Mouse (Mus musculus) hindbrain, embryonic 14.5 days (tissue): Measurements from ENCODE around the gene Mrpl49. TPM values are rescaled to one million over a fixed set of nuclear protein-coding genes. Genes with fewer than 3 reads are reported as not detected.

Source experiments
- ATAC-seq: fragments of 200-750 bp; cut with Nextera tagmentation; 2 replicates; pipeline ENCODE4 v1.8.0; 2017; ENCODE audit warnings: moderate number of reproducible peaks, mild to moderate bottlenecking, moderate TSS enrichment, moderate library complexity; ENCODE audit not compliant: low FRiP score
- DNase-seq: peaks from one replicate; pipeline ENCODE4 v3.0.0-alpha.2; 2015; ENCODE audit warnings: low spot score
- H3K27ac ChIP-seq: fragments of 300-500 bp; sonication (generic); 2 replicates; pipeline ENCODE4 v1.5.1; 2014; ENCODE audit warnings: mild to moderate bottlenecking, moderate library complexity
- H3K27me3 ChIP-seq: fragments of 300-500 bp; sonication (generic); 2 replicates; pipeline ENCODE4 v1.6.1; 2014; ENCODE audit warnings: mild to moderate bottlenecking, low read length, mixed read lengths; ENCODE audit not compliant: control insufficient read depth, insufficient read depth
- H3K36me3 ChIP-seq: fragments of 300-500 bp; sonication (generic); replicated peaks from 2 replicates; pipeline ENCODE4 v1.6.1; 2014; ENCODE audit not compliant: control insufficient read depth, insufficient read depth
- H3K4me1 ChIP-seq: fragments of 300-500 bp; sonication (generic); replicated peaks from 2 replicates; pipeline ENCODE4 v1.6.1; 2014; ENCODE audit warnings: antibody characterized with exemption, low read length, mixed read lengths; ENCODE audit not compliant: control insufficient read depth, insufficient read depth
- H3K4me2 ChIP-seq: fragments of 300-500 bp; sonication (generic); replicated peaks from 2 replicates; pipeline ENCODE4 v1.6.1; 2014; ENCODE audit warnings: mild to moderate bottlenecking, moderate library complexity
- H3K4me3 ChIP-seq: fragments of 300-500 bp; sonication (generic); replicated peaks from 2 replicates; pipeline ENCODE4 v1.5.1; 2014; ENCODE audit warnings: mild to moderate bottlenecking, low read length
- H3K9ac ChIP-seq: fragments of 300-500 bp; sonication (generic); 2 replicates; pipeline ENCODE4 v1.6.1; 2014
- H3K9me3 ChIP-seq: fragments of 300-500 bp; sonication (generic); 2 replicates; pipeline ENCODE4 v1.6.1; 2016; ENCODE audit warnings: low read length; ENCODE audit not compliant: control insufficient read depth
- WGBS: fragments of 180-500 bp; shearing (Covaris S2); extraction: QIAGEN DNeasy Blood & Tissue Kit; methylation state at CpG from one replicate; pipeline ENCODE4 v1.1.7; 2014; 5-methylcytosine and 5-hydroxymethylcytosine counted together
- polyA plus RNA-seq: library from polyadenylated mRNA; unstranded; fragments of >200 nt; fragmentation: Nextera tagmentation; extraction: Ambion mirVana; gene quantifications from 2 replicates; pipeline ENCODE4 v1.2.1, GENCODE M21; 2014

Mrpl49 gene
- polyA plus RNA-seq, 1 experiment from 2014 or later = 64.5 TPM

DNA sequence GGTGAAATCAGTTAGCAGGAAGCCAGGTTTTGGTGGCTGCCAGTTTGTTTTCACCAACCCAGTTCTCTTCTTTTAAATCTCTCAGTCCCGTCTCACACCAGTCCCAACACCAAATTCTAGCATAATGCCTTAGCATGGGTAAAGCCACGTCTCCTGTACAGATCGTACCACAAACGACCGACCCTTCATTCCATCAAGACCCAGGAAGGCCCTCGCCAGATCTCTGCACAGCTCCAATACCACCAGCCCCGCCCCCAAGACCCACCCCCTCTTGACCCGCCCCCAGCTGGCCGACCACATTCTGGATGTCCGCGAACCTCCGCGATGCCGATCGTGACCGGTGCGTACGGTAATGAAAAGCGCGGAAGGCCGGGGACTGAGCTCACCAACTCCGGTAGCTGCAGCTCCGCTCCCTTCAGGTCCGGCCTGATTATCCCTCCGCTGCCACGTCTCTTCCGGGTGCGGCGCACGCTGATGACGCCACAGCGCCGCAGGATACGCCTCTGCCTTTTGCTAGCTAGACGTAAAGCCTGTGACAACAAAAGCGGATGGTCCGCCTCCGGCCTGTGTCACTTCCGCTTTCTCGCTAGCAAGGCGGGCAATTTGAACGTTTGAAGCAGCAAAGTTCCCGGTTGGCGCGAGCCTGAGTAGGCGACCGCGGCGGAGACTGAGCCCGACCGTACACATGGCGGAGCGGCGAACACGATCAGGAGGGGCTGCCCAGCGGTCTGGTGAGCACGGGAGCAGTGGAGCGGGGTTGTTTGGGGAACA lies 27.1 kb upstream of the Mrpl49 start, which contains the start of the genes Zfpl1 and Cdca5:
Zfpl1 (minus strand) TSS at position 479 of the 771 bp plus-strand sequence.
Cdca5 (plus strand) TSS at position 506 of the 771 bp plus-strand sequence.
- no peaks in the 10 kb centered on the region for H3K27me3 ChIP-seq
- peak within 1 kb of the TSS; percentile 47 for H3K4me3 ChIP-seq
- ATAC-seq = peak; percentile 91
- peak within 1 kb of the TSS; percentile 92 for H3K4me2 ChIP-seq
- H3K9ac ChIP-seq = peak within 1 kb of the TSS; percentile 68
- no peaks in the 10 kb centered on the region for H3K9me3 ChIP-seq
- H3K4me1 ChIP-seq = peaks cover 14% of the 10 kb centered on the region
- under 1% methylated on average over 58 of the region's 58 CpGs for WGBS
- H3K27ac ChIP-seq = peak within 1 kb of the TSS; percentile 26; the same call in 1 of the 2 replicates
- H3K36me3 ChIP-seq = peaks cover 29% of the 10 kb centered on the region
- DNase-seq = peak; percentile 100

DNA sequence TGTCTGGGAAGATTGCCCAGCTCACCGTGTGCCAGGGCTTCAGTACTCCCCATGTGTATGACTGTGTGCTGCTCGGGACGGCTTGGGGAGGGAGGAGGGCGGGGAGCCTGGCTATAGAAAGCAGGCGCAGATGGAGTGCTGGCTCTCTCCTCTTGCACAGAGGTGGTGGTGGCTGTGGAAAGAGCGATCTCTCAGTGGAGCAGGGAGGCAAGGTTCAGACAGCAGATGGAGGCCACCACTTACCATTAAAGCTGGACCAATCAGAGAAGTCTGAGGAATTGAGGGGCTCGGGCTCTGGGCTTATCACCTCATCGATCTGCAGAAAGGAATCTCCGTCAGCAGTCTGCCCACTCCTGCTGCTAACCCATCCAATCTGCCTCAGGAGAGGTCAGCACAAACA lies 24.6 kb upstream of the Mrpl49 start, which contains the start of gene Gm28374:
Gm28374 (minus strand) TSS at position 101 of the 400 bp plus-strand sequence.
- H3K4me3 ChIP-seq = no peak within 1 kb of the TSS
- H3K36me3 ChIP-seq = peaks cover 37% of the 10 kb centered on the region
- H3K27ac ChIP-seq = no peak within 1 kb of the TSS
- H3K9me3 ChIP-seq = no peaks in the 10 kb centered on the region
- no peak for DNase-seq
- no peaks in the 10 kb centered on the region for H3K27me3 ChIP-seq
- 91% methylated on average over 9 of the region's 9 CpGs for WGBS
- ATAC-seq = no peak
- peaks cover 14% of the 10 kb centered on the region for H3K4me1 ChIP-seq
- no peak within 1 kb of the TSS for H3K9ac ChIP-seq
- no peak within 1 kb of the TSS for H3K4me2 ChIP-seq

DNA sequence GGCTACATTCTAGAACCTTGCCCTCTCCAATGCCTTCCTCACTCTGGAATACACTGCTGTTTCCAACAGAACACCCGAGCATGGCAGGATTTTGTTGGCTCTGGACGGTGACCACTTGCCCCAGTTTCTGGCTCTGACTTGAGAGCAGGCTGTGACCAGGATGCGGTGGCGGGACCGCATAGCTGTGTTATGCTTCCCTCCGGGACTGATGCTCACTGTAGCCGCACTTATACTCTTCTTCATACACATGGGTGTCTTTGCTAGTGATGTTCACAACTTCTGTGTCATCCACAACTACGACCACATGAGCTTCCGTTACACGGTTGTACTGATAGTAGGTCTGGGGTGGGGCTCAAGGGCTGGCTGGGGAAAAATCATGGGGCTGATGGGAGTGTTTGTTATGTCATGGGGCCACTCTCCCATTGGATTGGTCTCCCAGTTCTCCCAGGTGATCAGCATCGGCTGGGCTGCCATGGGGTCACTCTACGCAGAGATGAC lies 22.4 kb upstream of the Mrpl49 start, which contains the start of gene Tmem262:
Tmem262 (plus strand) TSS at position 51 of the 498 bp plus-strand sequence.
- Histone ChIP-seq H3K9me3 (no peaks in the 10 kb centered on the region), H3K4me3 (no peak within 1 kb of the TSS), H3K9ac (no peak within 1 kb of the TSS), H3K27ac (no peak within 1 kb of the TSS), H3K4me1 (peaks cover 19% of the 10 kb centered on the region), H3K27me3 (no peaks in the 10 kb centered on the region), H3K36me3 (peaks cover 42% of the 10 kb centered on the region), H3K4me2 (no peak within 1 kb of the TSS)
- no peak for DNase-seq
- 97% methylated on average over 12 of the region's 12 CpGs for WGBS
- no peak for ATAC-seq

DNA sequence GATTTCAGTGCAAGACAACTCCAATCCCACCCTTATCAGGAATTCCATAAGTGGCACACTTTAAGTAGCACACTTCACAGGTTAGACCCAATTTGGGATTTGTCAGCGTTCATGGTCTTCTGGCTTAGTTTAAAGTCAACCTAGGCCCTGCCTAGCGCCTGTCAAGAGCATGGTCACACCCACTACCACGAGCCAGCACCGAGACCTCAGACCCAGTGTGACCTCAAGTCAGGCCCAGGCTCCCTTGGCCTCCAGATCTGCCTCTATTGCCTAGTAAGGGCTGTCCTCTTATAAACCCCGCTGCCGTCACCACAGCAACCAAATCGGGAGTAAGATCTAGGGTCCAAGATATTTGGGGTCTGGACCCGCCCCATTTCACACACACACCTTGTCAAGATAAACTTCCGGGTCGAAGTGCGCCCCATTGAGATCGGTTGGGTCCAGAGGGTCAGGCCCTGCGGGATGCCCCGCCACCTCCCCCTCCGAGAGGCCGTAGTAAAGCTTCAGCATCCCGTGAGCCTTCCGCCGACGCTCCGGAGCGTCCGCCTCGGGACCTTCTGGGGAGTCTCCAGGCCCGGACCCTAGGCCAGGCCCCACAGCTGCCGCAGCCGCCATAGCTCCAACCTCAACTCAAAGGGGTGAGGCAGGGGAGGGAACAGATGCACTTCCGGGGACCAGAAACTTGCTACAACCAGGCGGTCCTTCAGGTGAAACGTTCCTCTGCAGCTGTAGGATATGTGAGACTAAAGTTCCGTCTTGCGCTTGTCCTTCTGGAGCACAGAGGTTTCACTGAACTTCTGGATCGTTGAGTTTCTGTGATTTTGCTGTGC lies 19.2 kb upstream of the Mrpl49 start, which contains the start of gene Vps51:
Vps51 (minus strand) TSS at position 668 of the 830 bp plus-strand sequence.
- Histone ChIP-seq H3K4me1 (peaks cover 8% of the 10 kb centered on the region), H3K9ac (peak within 1 kb of the TSS; percentile 72), H3K36me3 (peaks cover 49% of the 10 kb centered on the region), H3K4me3 (peak within 1 kb of the TSS; percentile 63), H3K4me2 (peak within 1 kb of the TSS; percentile 87), H3K9me3 (no peaks in the 10 kb centered on the region), H3K27me3 (no peaks in the 10 kb centered on the region), H3K27ac (peak within 1 kb of the TSS; percentile 82)
- 1% methylated on average over 33 of the region's 33 CpGs for WGBS
- ATAC-seq (peak; percentile 90), DNase-seq (peak; percentile 90)

DNA sequence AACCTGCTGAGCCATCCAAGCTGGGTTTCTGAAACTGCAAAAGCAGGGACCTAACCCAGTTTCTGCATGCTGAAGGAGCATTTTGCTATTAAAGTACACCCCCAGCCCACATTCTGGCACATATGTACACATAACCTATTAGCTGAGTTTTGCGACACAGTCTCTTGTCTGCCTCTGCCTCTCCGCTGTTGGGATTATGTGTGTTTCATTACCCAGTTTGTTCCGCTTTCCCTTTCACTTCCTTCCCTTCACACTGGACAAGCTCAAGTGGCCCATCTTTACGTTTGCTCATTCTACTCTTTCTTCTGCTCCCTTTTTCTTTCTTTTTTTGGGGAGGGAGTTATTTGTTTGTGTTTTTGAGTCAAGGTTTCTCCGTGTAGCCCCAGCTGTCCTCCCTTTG lies 16.3 kb upstream of the Mrpl49 start:
- ATAC-seq (no peak), DNase-seq (no peak)
- Histone ChIP-seq H3K27ac (no peak overlapping the region), H3K27me3 (no peaks in the 10 kb centered on the region), H3K9ac (no peak overlapping the region), H3K4me1 (peaks cover 8% of the 10 kb centered on the region), H3K4me3 (no peak overlapping the region), H3K36me3 (peaks cover 50% of the 10 kb centered on the region), H3K9me3 (no peaks in the 10 kb centered on the region), H3K4me2 (no peak overlapping the region)
- 94% methylated on average over 5 of the region's 5 CpGs for WGBS

DNA sequence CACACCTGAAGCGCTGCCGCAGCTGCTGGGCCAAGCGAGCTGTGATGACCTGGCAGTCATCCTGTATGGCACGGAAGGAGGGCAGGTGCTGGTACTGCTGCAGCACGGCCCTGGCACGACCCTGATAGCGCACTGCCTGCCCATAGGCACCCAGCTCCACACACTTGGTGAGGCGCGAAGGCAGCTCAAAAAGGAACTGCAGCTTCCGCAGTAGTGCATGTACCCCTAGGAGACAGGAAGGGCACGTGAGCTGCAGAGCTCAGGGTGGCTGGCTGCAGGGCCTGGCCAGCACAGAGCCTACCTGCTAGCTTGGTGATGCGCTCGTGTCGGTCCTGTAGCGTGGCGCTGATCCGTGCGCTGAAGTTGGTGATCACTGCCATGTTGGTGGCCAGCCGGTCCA lies 13.7 kb upstream of the Mrpl49 start:
- Histone ChIP-seq H3K36me3 (peaks cover 55% of the 10 kb centered on the region), H3K4me3 (no peak overlapping the region), H3K4me1 (peaks cover 18% of the 10 kb centered on the region), H3K27me3 (no peaks in the 10 kb centered on the region), H3K9ac (no peak overlapping the region), H3K4me2 (no peak overlapping the region), H3K27ac (no peak overlapping the region), H3K9me3 (no peaks in the 10 kb centered on the region)
- WGBS = 93% methylated on average over 19 of the region's 19 CpGs
- DNase-seq (no peak), ATAC-seq (no peak)

DNA sequence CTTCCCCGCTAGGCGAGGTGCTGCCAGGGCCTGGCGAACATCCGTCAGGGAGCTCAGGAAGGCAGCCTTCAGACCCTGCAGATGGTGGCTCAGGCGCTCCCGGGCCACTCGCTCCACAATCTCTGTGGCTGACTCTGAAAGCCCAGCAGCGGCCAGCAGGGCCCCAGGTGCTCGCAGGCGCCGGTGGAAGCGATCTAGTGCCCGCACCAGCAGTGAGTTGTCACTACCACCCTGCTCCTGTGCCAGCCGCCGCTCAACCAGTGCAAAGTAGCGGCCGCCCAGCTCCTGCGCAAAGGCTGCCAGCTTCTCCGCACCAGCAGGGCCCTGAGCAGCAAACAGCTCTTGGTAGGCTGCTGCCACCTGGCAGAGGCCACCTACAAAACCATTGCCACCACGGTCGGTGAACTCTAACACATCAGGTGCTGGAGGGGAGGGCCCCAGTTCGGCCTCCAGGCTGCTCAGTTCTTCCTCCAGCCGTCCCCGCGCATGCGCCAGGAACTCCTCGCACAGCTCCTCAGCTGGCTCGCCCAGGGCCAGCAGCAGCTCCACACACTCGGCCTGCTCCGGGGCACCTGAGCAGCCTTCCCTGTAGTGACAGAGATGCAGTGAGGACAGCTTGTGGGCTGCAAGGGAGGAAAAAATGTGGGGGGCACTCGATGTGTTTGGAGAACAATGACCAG lies 13.1 kb upstream of the Mrpl49 start:
- no peak overlapping the region for H3K27ac ChIP-seq
- no peak overlapping the region for H3K4me3 ChIP-seq
- ATAC-seq (no peak), DNase-seq (no peak)
- no peak overlapping the region for H3K9ac ChIP-seq
- no peak overlapping the region for H3K4me2 ChIP-seq
- peaks cover 16% of the 10 kb centered on the region for H3K4me1 ChIP-seq
- no peaks in the 10 kb centered on the region for H3K27me3 ChIP-seq
- H3K9me3 ChIP-seq = no peaks in the 10 kb centered on the region
- 89% methylated on average over 31 of the region's 31 CpGs for WGBS
- peaks cover 55% of the 10 kb centered on the region for H3K36me3 ChIP-seq

DNA sequence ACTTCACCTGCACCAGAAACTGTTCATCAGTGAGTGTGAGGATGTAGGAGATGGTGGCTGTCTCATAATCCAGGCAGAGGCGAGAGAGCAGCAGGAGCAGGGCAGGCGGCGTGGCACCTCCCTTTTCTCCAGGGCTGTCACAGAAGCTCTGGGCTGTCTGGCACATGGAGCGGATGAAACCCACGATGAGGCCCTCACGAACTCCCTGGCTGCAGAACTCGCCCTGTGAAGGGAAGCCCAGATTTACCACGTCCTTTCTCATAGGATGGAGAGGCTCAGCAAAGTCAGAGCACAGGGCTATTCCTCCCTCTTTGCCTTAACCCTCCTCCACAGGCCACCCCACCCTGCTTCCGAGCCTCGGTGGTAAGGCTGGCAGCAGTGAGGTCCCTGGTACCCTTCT lies 12.3 kb upstream of the Mrpl49 start:
- H3K9me3 ChIP-seq = no peaks in the 10 kb centered on the region
- 94% methylated on average over 10 of the region's 10 CpGs for WGBS
- H3K4me3 ChIP-seq = no peak overlapping the region
- no peak overlapping the region for H3K9ac ChIP-seq
- DNase-seq = no peak
- H3K27me3 ChIP-seq = no peaks in the 10 kb centered on the region
- H3K36me3 ChIP-seq = peaks cover 50% of the 10 kb centered on the region
- H3K27ac ChIP-seq = no peak overlapping the region
- no peak overlapping the region for H3K4me2 ChIP-seq
- no peak for ATAC-seq
- peaks cover 16% of the 10 kb centered on the region for H3K4me1 ChIP-seq
